Comparison of ENCODE assay signal across 9 mouse cellular contexts in the genomic region with DNA sequence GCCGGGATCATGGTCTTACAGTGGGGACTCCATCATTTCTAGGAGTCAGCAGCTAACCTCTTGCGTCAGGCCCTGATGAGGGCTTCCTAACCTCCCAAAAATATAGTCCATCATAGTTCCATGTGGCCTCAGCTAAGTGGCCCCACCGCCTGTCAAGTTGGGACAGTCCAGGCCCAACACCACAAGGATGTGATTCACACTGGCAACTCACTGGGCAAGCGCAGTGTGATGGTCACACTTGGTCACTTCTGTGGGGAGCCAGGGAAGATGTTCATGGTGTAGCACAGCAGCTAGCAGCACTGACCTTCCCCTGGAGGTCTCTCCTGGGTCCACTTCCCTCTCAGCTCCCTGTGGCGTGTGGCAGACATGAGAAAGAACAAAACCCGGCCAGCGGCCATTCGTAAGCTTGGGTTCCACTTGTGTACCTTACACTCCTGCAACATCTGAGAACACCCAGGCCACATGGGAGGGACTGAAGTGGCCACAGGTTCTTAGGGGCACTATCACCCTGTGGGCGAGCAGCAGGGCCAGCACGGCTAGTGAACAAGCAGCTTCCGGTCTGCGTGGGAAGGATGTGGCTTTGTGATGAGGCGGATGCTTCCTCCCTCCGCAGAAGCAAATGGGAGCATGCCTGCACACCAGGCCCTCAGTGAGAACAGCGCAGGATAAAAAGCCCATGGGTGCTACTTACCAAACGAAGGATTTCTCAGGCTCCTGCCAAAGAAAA. TPM values are rescaled to one million over a fixed set of nuclear protein-coding genes. Genes with fewer than 3 reads are reported as not detected.
DNase-seq lines count a peak whose midpoint lies in the region; ATAC-seq and TF ChIP-seq lines count a peak whose summit lies in the region.
"Had no signal": no experiment of that assay in that cellular context is flagged by ENCODE, and none has a peak within 500 bp of the region (broad histone marks: within the 10 kb centered on the region; RNA-seq: fewer than 3 reads in every experiment).

No protein-coding gene starts in this region.

- no peak overlapping the region for H3K4me3 ChIP-seq in kidney, embryonic 16.5 days (ENCODE audit: low read length)
- H3K4me3 ChIP-seq in bone marrow macrophage, adult 2 months (ENCODE audit: insufficient read depth, low read length): no peak overlapping the region
- no peak overlapping the region; the same call in 1 of the 2 replicates for H3K4me3 ChIP-seq in spleen, adult 2 months (ENCODE audit: extremely low read depth, insufficient read depth, insufficient read length)
- H3K4me3 ChIP-seq: lung, embryonic 15.5 days had no signal

- no peak overlapping the region for H3K4me2 ChIP-seq in kidney, embryonic 16.5 days (replicated peaks; ENCODE audit: low read depth, low read length)

- no peak for DNase-seq in kidney, postnatal 14 days
- peak; percentile 85 for DNase-seq in induced T-regulatory cell, adult 2 months (ENCODE audit: low read depth)
- DNase-seq in spleen, adult 2 months (ENCODE audit: low read depth in 1 of 2, low spot score in 2 of 2): peak in 1 of 2 experiments; percentile 71
- DNase-seq in right cerebral cortex, adult 2 months (ENCODE audit: low spot score in 2 of 2): no peak
- no peak for DNase-seq in gastrocnemius, postnatal 25 days
- no peak for DNase-seq in kidney, adult 8-10 months

- peaks cover 9% of the 10 kb centered on the region for H3K4me1 ChIP-seq in kidney, embryonic 16.5 days (ENCODE audit: insufficient read depth, low read length)
- H3K4me1 ChIP-seq in bone marrow macrophage, adult 2 months (ENCODE audit: control insufficient read depth, insufficient read depth, low read length): peaks cover 27% of the 10 kb centered on the region
- peaks cover 30% of the 10 kb centered on the region; the same call in 1 of the 2 replicates for H3K4me1 ChIP-seq in spleen, adult 2 months (ENCODE audit: control insufficient read depth, insufficient read depth, insufficient read length)

- 0 out of 2 replicates have a peak, but pooled peaks have one; percentile 26 for ATAC-seq in kidney, embryonic 16.5 days (ENCODE audit: low FRiP score, low TSS enrichment)

- peaks cover 29% of the 10 kb centered on the region for H3K36me3 ChIP-seq in kidney, embryonic 16.5 days (ENCODE audit: insufficient read depth, low read length)
- H3K36me3 ChIP-seq in spleen, adult 2 months (ENCODE audit: control insufficient read depth, insufficient read depth, low read length): peaks cover 7% of the 10 kb centered on the region

- no peak for TF ChIP-seq POLR2A in bone marrow macrophage, adult 2 months (IDR thresholded peaks at IDR 0.05; ENCODE audit: borderline replicate concordance, low read depth, low read length)
- peak; percentile 56 for TF ChIP-seq POLR2A in spleen, adult 2 months (IDR thresholded peaks at IDR 0.05; ENCODE audit: low read depth, low read length)

- no peak overlapping the region for H3K27ac ChIP-seq in kidney, embryonic 16.5 days (ENCODE audit: low read length)
- H3K27ac ChIP-seq in bone marrow macrophage, adult 2 months (ENCODE audit: insufficient read depth, low read depth, low read length): 0 out of 2 replicates have a peak overlapping the region, but pooled peaks have one; percentile 3
- peak overlapping the region; percentile 79 for H3K27ac ChIP-seq in spleen, adult 2 months (ENCODE audit: insufficient read depth, low read length)

- H3K9me3 ChIP-seq in kidney, embryonic 16.5 days (ENCODE audit: low read length): no peaks in the 10 kb centered on the region
- H3K9me3 ChIP-seq: lung, embryonic 15.5 days had no signal

- H3K9ac ChIP-seq in kidney, embryonic 16.5 days (replicated peaks; ENCODE audit: low read length): no peak overlapping the region
- H3K9ac ChIP-seq: lung, embryonic 15.5 days had no signal

- whole genome bisulfite sequencing in kidney, embryonic 16.5 days: 82% methylated on average over 16 of the region's 16 CpGs
- 38% methylated on average over 16 of the region's 16 CpGs for WGBS in spleen, adult 2 months

- no peak for TF ChIP-seq CTCF in bone marrow macrophage, adult 2 months (IDR thresholded peaks at IDR 0.05; ENCODE audit: low read depth, low read length)
- TF ChIP-seq CTCF in spleen, adult 2 months (IDR thresholded peaks at IDR 0.05; ENCODE audit: extremely low read depth, insufficient read depth, insufficient read length, insufficient replicate concordance): no peak

- H3K27me3 ChIP-seq in kidney, embryonic 16.5 days (ENCODE audit: insufficient read depth, low read length): no peaks in the 10 kb centered on the region
- H3K27me3 ChIP-seq in spleen, adult 2 months (ENCODE audit: control insufficient read depth, insufficient read depth, low read length): no peaks in the 10 kb centered on the region
- H3K27me3 ChIP-seq: lung, embryonic 15.5 days had no signal

RNA-seq across cellular contexts. Expression of gene D10Jhu81e, which starts 9.1 kb away (rescaled TPM):
- 50.7 and 54.7 TPM in 2 replicates for polyA plus RNA-seq in kidney, embryonic 16.5 days (2015; fragmentation: Nextera tagmentation; extraction: Ambion mirVana)
- 31.2 and 33.4 TPM in 2 replicates for polyA plus RNA-seq in bone marrow macrophage, adult 2 months (2012; ENCODE audit: insufficient read depth, insufficient read length, missing spikeins)
- 68.7 and 105 TPM in 2 replicates for polyA plus RNA-seq in spleen, adult 2 months (2012; rRNA removed)
- 100 to 1,000 TPM; 225 to 235 TPM for total RNA-seq in gastrocnemius, postnatal 25 days (2021)

RNA-seq across cellular contexts. Expression of gene Pwp2, which starts 24.4 kb away (rescaled TPM):
- 24.5 and 25.5 TPM in 2 replicates for polyA plus RNA-seq in kidney, embryonic 16.5 days (2015; fragmentation: Nextera tagmentation; extraction: Ambion mirVana)
- polyA plus RNA-seq in bone marrow macrophage, adult 2 months (2012; ENCODE audit: insufficient read depth, insufficient read length, missing spikeins): 3.7 and 4.5 TPM in 2 replicates
- 11.2 and 11.7 TPM in 2 replicates for polyA plus RNA-seq in spleen, adult 2 months (2012; rRNA removed)
- 1 to 10 TPM; 7.6 to 8.3 TPM for total RNA-seq in gastrocnemius, postnatal 25 days (2021)
